Mouse (Mus musculus) heart, postnatal 10 days (tissue): ENCODE results near the gene Dnajb4. TPM values are rescaled to one million over a fixed set of nuclear protein-coding genes. Genes with fewer than 3 reads are reported as not detected.
A peak's percentile ranks its signal among the peaks of the same experiment; 100 is the strongest.

ENCODE experiments used
- DNase-seq, 2 experiments: peaks; one replicate each; pipeline ENCODE4 v3.0.0; 2021
- intact Hi-C: fragments of 180-260 bp; cut with DNase I; formaldehyde crosslinking; loops from one replicate; pipeline ENCODE4 v1.15.1; 2025
- total RNA-seq, 2 experiments: library from RNA; stranded (reverse); gene quantifications; 2 replicates each; pipeline ENCODE4 v1.2.3; 2021

Gene Dnajb4
- 10 to 100 TPM; 70.3 to 70.6 TPM for total RNA-seq

DNA sequence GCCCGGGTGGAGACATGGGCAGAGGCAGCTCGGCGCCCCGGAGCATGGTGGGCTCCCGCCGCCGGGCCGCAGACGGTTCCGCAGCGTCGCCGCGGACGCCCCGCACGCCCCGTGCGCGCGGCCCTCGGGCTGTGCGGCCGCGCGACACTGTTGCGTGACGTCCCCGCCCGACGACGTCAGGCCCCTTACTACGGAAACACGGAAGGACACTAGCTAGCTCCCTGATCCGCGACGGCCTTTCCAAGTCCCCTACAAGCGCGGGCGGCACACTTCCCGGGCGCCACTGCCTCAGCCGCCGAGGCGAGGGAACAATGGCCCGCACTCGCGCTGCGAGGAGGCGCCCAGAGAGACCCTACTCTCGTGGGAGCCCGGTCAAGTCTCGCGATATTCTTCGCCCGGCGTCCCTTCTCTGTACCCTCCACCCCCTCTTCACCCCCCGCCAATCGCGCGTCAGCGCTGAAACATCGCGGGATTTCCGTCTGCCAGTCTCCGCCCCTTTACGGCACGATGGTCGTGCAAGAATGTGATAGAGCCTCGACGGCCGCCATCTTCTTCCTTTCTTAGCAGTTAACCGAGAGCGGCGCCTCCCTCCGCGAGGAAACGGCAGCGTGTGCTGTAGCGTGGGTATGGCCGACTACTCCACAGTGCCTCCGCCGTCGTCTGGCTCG is at the start of gene Dnajb4, which contains the start of gene Fubp1:
Gene Dnajb4 (minus strand): TSS at position 336 of the 668 bp plus-strand sequence.
Gene Fubp1 (plus strand): TSS at position 456 of the 668 bp plus-strand sequence.
- peak; percentile 100 for DNase-seq
- intact Hi-C loops, result loop anchor here (1.0 kb wide), 1 partner anchor 17 kb away; no protein-coding TSS in a partner anchor

DNA sequence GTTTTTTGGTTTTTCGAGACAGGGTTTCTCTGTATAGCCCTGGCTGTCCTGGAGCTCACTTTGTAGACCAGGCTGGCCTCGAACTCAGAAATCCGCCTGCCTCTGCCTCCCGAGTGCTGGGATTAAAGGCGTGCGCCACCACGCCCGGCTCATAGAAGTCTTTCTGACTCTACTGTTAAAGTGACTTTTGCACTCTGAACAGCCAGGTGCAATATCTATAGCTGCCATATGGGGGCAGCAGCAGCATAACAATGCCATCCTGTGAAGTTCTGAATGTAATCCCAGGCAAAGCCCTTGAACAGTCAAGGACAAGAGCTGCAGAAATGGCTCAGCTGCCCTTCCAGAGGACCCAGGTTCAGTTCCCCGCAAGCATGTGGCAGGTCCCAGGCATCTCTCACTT is 49.3 kb upstream of the Dnajb4 start:
- intact Hi-C loops, result loop anchor here (1.0 kb wide), 1 partner anchor 56 kb away; no protein-coding TSS in a partner anchor
- peak; percentile 86 to 92 for DNase-seq

GRCm38 (mm10) chr3:152257528-152257927 is 47.4 kb upstream of the Dnajb4 start:
- DNase-seq, result no peak

GRCm38 (mm10) chr3:152250487-152250886 is 40.4 kb upstream of the Dnajb4 start:
- no peak for DNase-seq
- intact Hi-C loops, result no loop called here

More at GRCm38 (mm10) chr3:152257528-152257927, 47.4 kb upstream of the Dnajb4 start:
- intact Hi-C loops, result no loop called here

- intact Hi-C loops, result no loop called here
- no peak for DNase-seq
Measured at GRCm38 (mm10) chr3:152247708-152248107, 37.6 kb upstream of the Dnajb4 start.

DNA sequence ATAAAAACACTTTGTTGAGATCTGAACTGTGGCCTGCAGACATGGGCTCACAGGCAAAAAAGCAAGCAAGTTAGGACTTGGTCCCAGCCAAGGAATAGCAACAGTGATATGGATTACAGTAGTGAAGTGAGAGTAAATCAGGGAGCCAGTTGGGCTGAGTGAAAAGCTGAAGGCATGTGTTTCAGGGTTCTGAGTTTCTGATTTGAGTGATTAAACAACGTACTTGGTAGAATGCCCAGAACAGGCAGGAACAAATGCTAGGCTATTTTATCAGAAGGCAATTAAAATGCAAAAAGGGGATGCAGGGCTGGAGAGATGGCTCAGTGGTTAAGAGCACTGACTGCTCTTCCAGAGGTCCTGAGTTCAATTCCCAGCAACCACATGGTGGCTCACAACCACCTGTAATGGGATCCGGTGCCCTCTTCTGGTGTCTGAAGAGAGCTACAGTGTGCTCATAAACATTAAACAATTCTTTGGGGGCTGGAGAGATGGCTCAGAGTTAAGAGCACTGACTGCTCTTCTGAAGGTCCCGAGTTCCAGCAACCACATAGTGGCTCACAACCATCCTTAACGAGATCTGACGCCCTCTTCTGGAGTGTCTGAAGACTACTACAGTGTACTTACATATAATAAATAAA is 35.3 kb upstream of the Dnajb4 start:
- intact Hi-C loops, result no loop called here
- DNase-seq, result no peak

DNA sequence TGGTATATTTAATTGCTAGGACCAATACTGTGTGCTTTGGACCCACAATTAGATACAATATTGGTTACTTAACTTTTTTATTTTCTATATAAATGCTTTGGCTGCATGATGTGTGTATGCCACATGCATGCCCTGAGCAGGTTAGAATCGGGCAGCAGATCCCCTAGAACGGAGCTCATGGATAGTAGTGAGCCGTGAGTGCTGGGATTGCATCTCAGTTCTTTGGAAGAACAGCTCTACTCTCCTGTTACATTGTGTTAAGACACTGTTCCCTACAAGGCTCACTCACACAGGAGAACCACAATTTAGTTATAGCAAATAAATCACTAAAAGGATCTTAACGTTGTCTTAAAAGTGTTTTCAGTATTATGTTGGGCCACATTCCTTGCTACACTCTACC is 33.2 kb upstream of the Dnajb4 start:
- intact Hi-C loops, result no loop called here
- no peak for DNase-seq

DNA sequence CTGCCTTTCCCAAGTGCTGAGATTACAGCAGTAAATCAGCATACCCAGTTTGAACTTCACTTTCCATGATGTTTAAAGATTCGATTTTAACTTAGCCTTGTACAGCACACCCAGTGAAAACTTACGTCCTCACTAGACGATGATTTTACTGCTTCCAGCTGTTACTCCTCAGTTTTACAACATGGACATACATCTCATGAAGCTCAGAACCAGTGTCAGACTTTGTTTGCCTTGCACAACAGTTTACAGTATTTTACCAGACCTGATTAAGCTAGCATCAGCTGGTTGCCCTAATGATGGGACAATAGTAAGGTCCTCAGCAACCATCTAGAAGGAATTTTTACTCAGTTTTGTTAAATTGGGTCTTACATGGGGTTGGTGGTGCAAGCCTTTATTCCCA is 31.0 kb upstream of the Dnajb4 start:
- no peak for DNase-seq
- intact Hi-C loops, result no loop called here

GRCm38 (mm10) chr3:152239592-152239991 is 29.5 kb upstream of the Dnajb4 start:
- no peak for DNase-seq
- intact Hi-C loops, result no loop called here

DNA sequence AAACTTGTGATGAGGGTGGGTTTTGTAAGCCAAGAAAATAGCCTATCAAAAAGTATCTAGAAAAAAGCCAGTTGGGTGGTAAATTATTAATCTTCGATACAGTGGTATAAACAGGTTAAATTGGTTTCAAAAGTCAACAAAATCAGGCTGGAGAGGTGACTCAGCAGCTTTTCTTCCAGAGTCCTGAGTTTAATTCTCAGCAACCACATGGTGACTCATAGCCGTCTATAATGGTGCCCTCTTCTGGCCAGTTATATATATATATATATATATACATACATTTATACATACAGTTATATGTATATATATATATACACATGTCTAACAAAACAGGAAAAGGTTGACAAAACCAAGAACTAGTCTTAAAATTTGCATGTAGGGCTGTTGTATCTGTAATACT is 28.7 kb upstream of the Dnajb4 start:
- intact Hi-C loops, result no loop called here
- no peak for DNase-seq

GRCm38 (mm10) chr3:152235805-152236204 is 25.7 kb upstream of the Dnajb4 start:
- intact Hi-C loops, result no loop called here
- DNase-seq, result no peak

DNA sequence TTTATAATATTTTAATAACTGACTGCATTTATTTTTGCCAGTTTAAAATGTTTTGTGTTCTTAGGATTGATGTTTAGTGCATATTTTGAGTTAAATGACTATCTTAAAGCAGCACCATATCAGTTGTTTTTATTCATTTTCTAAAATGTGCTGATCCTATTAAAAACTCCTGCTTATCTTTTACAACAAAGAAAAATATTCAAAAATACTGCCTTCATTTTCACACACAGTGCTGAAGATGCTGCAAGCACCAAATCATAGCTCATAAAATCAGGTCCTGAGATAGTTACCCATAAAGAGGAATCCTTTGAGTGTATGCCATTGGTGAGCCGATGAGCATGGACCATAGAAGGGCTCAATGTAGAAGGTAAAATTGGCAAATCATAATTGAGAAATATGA is 25.1 kb upstream of the Dnajb4 start:
- intact Hi-C loops, result no loop called here
- no peak for DNase-seq

DNA sequence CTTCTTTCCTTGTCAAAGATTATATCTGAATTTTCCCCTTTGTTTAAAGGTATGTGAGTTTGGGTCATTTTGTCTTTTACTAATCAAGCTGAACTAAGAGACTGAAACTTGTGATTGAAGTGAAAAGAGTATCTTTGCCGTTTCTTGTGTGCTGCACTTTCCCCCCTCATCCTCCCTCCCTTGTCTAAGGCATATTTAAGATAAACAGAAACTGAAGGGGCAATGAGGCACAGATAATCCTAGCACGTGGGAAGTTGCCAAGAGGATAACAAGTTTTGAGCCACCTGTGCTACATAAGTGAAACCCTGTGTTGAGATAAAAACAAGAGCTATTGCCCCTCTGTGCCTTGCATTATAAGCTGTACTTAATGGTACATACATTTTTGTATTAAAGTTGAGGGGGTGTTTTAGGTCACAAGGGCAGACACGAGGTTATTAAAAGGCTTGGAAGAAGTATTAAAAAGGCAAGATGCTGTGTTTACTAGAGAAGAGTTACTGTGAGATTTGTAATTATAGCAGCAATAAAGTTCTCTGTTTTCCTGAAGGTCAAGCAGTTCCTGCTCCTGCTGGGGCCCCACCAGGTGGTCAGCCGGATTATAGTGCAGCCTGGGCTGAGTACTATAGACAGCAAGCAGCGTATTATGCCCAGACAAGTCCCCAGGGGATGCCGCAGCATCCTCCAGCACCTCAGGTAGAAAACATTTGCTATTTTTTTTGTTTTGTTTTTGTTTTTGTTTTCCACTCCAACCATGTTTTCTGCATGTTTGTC is 21.4 kb upstream of the Dnajb4 start:
- intact Hi-C loops, result loop anchor here (2.0 to 5.0 kb wide), 2 partner anchors 15 to 119 kb away; no protein-coding TSS in a partner anchor
- DNase-seq, result peak in 1 of 2 experiments; percentile 18

GRCm38 (mm10) chr3:152229271-152229670 is 19.2 kb upstream of the Dnajb4 start:
- intact Hi-C loops, result no loop called here
- DNase-seq, result no peak

- no peak for DNase-seq
- intact Hi-C loops, result no loop called here
Measured at GRCm38 (mm10) chr3:152228843-152229242, 18.7 kb upstream of the Dnajb4 start.

- intact Hi-C loops, result no loop called here
- no peak for DNase-seq
Measured at GRCm38 (mm10) chr3:152225906-152226305, 15.8 kb upstream of the Dnajb4 start.

DNA sequence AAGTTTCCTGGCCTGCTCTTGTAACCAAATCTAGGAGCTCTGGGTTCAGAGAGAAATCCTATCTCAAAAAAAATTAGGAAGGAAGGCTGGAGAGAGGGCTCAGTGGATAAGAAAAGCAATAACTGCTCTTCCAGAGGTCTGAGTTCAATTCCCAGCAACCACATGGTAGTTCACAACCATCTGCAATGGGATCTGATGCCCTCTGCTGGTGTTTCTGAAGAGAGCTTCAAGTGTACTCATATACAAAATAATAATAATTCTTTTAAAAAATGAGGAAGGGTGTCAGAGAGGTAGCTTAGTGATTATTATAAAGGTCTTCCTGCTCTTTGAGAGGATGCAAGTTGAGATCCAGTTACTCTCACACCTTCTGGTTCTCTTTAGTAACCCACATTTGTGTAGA is 14.8 kb upstream of the Dnajb4 start:
- DNase-seq, result no peak
- intact Hi-C loops, result no loop called here

GRCm38 (mm10) chr3:152213416-152213815 is 3.3 kb upstream of the Dnajb4 start:
- DNase-seq, result no peak
- intact Hi-C loops, result no loop called here

- intact Hi-C loops, result loop anchor here (1.0 kb wide), 1 partner anchor 101 kb away; no protein-coding TSS in a partner anchor
- peak in 1 of 2 experiments; percentile 25 for DNase-seq
Measured at GRCm38 (mm10) chr3:152211731-152212279, 1.7 kb upstream of the Dnajb4 start.

GRCm38 (mm10) chr3:152210728-152211391 is 758 bp upstream of the Dnajb4 start:
- DNase-seq, result peak; percentile 70 to 77
- intact Hi-C loops, result loop anchor here (1.0 kb wide), 1 partner anchor 18 kb away; no protein-coding TSS in a partner anchor
